Mouse (Mus musculus): Measurements from ENCODE around the gene Fbxo17.

GRCm38 (mm10) chr7:28761907-28762306 lies 45.3 kb downstream of the Fbxo17 start:
- TF ChIP-seq POLR2A (IDR thresholded peaks at IDR 0.05; ENCODE audit: low read depth, low read length) (no peak), ZC3H11A (IDR thresholded peaks at IDR 0.05; ENCODE audit: low read depth, low read length) (no peak), NRF1 (IDR thresholded peaks at IDR 0.05; ENCODE audit: low read depth, low read length) (no peak), CTCF (conservative IDR thresholded peaks at IDR 0.05 in 1 of 2, IDR thresholded peaks at IDR 0.05 in 1 of 2; ENCODE audit: low read depth in 2 of 2, low read length in 2 of 2) (no peak), USF2 (conservative IDR thresholded peaks at IDR 0.05; ENCODE audit: low read depth, low read length) (no peak), MYC (IDR thresholded peaks at IDR 0.05; ENCODE audit: low read depth, low read length) (no peak)
